Mouse (Mus musculus): ENCODE measurements around the gene Cdc14b. TPM values are rescaled to one million over a fixed set of nuclear protein-coding genes. Genes with fewer than 3 reads are reported as not detected.
"Not testable (repeated sequence)": the region's sequence is repeated elsewhere in the genome, so short reads cannot be mapped to it uniquely, and the experiment has no call there.

The Cdc14b gene
- total and polyA plus RNA-seq, 2 experiments from 2014 or later = 1.2 to 4.6 TPM

DNA sequence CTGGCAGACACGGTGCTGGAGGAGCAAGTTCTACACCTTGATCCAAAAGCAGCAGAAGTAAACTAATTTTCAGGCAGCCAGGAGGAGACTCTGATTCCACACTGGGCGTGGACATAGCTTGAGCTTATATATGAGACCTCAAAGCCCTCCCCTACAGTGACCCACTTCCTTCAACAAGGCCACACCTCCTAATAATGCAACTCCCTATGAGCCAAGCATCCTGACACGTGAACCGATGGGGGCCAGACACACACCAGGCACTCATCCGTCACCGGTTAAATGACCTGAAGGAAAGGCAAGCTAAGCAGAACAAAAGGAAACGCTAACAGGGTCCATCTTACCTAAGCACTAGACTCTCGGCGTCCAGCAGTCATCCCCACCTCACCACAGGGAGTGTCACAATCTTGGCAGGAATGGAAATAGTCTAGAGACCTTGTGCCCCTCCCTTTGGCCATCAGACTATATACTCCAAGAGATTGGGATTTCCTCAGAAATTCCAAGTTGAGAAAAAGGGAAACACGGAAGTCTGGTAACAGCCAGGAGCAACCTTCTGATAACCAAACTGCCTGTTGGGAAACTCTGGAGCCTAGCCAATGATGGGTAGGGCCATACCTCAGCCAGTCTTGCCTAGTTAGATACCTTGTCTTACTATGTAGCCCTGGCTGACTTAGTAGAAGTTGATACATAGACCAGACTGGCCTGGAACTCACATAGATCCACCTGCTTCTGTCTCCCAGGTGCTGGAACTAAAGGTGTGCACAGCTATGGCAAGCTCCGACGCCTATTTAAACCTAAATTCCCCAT is 17.9 kb downstream of the Cdc14b start:
- Histone ChIP-seq H3K27me3 (ENCODE audit: insufficient read depth, low read length) (no peaks in the 10 kb centered on the region), H3K27ac (ENCODE audit: low read depth, low read length) (no peak overlapping the region), H3K36me3 (ENCODE audit: insufficient read depth, low read length) (no peaks in the 10 kb centered on the region), H3K4me3 (ENCODE audit: low read depth, low read length) (no peak overlapping the region), H3K9ac (replicated peaks; ENCODE audit: low read length, poor library complexity, severe bottlenecking) (no peak overlapping the region), H3K4me2 (ENCODE audit: low read depth, low read length, poor library complexity, severe bottlenecking) (no peak overlapping the region), H3K4me1 (ENCODE audit: insufficient read depth, low read length) (no peaks in the 10 kb centered on the region), H3K9me3 (ENCODE audit: low read length) (no peaks in the 10 kb centered on the region)
- no peak for TF ChIP-seq CTCF (IDR thresholded peaks at IDR 0.05)
- no peak for DNase-seq (ENCODE audit: low spot score)
- ATAC-seq (ENCODE audit: low FRiP score) = no peak
- 82% methylated on average over 12 of the region's 12 CpGs for whole genome bisulfite sequencing

DNA sequence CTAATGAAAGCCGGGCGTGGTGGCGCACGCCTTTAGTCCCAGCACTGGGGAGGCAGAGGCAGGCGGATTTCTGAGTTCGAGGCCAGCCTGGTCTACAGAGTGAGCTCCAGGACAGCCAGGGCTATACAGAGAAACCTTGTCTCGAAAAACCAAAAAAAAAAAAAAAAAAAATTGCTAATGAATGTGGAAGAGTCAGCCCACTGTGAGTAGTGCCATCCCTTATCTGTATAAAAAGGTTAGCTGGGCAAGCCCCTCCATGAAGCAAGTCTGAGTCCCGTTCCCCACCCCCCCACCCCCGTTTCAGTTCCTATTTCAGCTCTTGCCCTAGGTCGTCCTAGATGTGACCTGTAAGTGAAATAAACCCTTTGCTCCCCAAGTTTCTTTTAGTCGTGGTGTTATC is 20.9 kb downstream of the Cdc14b start:
- H3K27ac ChIP-seq (ENCODE audit: low read depth, low read length); H3K27me3 ChIP-seq (ENCODE audit: insufficient read depth, low read length); H3K4me3 ChIP-seq (ENCODE audit: low read depth, low read length); H3K9me3 ChIP-seq (ENCODE audit: low read length); H3K4me2 ChIP-seq (ENCODE audit: low read depth, low read length, poor library complexity, severe bottlenecking); H3K9ac ChIP-seq (replicated peaks; ENCODE audit: low read length, poor library complexity, severe bottlenecking); ATAC-seq (ENCODE audit: low FRiP score); DNase-seq (ENCODE audit: low spot score); H3K4me1 ChIP-seq (ENCODE audit: insufficient read depth, low read length); H3K36me3 ChIP-seq (ENCODE audit: insufficient read depth, low read length): not testable (repeated sequence)
- WGBS = 88% methylated on average over 10 of the region's 11 CpGs

DNA sequence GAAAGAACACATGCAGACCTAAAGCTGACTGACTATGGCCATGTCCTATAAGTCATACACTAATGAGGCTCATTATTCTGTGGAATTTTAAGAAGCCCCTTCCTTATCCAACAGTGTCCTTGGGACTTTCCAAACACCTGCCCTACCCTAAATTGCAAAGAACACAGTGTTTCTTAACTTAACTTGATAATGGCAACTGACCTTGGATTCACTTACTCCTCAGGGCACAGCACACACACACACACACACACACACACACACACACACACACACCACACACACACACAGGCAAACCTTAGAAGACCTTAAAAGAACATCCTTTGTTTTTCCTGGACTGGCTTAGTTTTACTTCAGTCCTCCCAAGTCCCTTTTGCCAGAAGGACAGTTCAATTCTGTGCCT is 21.4 kb downstream of the Cdc14b start:
- Histone ChIP-seq H3K27me3 (ENCODE audit: insufficient read depth, low read length) (0 out of 2 replicates have a peak, but pooled peaks cover 5% of the 10 kb centered on the region), H3K4me1 (ENCODE audit: insufficient read depth, low read length) (0 out of 2 replicates have a peak, but pooled peaks cover 3% of the 10 kb centered on the region), H3K27ac (ENCODE audit: low read depth, low read length) (no peak overlapping the region), H3K9me3 (ENCODE audit: low read length) (no peaks in the 10 kb centered on the region), H3K9ac (replicated peaks; ENCODE audit: low read length, poor library complexity, severe bottlenecking) (no peak overlapping the region), H3K36me3 (ENCODE audit: insufficient read depth, low read length) (no peaks in the 10 kb centered on the region), H3K4me2 (ENCODE audit: low read depth, low read length, poor library complexity, severe bottlenecking) (no peak overlapping the region), H3K4me3 (ENCODE audit: low read depth, low read length) (no peak overlapping the region)
- DNase-seq (ENCODE audit: low spot score) = no peak
- TF ChIP-seq CTCF (IDR thresholded peaks at IDR 0.05) = no peak
- no peak for ATAC-seq (ENCODE audit: low FRiP score)

DNA sequence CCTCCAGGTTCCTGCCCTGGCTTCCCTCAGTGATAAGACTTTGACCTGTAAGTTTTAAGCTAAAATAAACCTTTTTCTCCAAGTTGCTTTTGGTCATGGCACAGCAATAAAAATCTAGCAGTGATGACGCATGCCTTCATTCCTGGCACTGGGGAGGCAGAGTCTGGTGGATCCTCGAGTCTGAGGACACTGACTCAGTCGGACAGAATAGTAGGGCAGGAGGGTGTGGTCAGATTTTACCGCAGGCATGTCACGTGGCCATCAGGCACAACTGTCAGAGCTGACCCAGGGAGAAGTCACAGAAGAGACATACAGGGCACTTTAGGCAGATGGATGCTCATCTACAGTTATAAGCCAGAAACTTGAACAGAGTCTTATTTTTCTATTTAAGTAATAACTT is 22.9 kb downstream of the Cdc14b start:
- H3K27ac ChIP-seq (ENCODE audit: low read depth, low read length) = no peak overlapping the region
- 0 out of 2 replicates have a peak, but pooled peaks cover 5% of the 10 kb centered on the region for H3K27me3 ChIP-seq (ENCODE audit: insufficient read depth, low read length)
- TF ChIP-seq CTCF (IDR thresholded peaks at IDR 0.05) = no peak
- H3K36me3 ChIP-seq (ENCODE audit: insufficient read depth, low read length) = no peaks in the 10 kb centered on the region
- H3K9ac ChIP-seq (replicated peaks; ENCODE audit: low read length, poor library complexity, severe bottlenecking) = no peak overlapping the region
- H3K4me3 ChIP-seq (ENCODE audit: low read depth, low read length) = no peak overlapping the region
- 75% methylated on average over 5 of the region's 5 CpGs for WGBS
- H3K4me2 ChIP-seq (ENCODE audit: low read depth, low read length, poor library complexity, severe bottlenecking) = no peak overlapping the region
- H3K4me1 ChIP-seq (ENCODE audit: insufficient read depth, low read length) = 0 out of 2 replicates have a peak, but pooled peaks cover 3% of the 10 kb centered on the region
- no peak for ATAC-seq (ENCODE audit: low FRiP score)
- H3K9me3 ChIP-seq (ENCODE audit: low read length) = no peaks in the 10 kb centered on the region
- no peak for DNase-seq (ENCODE audit: low spot score)

DNA sequence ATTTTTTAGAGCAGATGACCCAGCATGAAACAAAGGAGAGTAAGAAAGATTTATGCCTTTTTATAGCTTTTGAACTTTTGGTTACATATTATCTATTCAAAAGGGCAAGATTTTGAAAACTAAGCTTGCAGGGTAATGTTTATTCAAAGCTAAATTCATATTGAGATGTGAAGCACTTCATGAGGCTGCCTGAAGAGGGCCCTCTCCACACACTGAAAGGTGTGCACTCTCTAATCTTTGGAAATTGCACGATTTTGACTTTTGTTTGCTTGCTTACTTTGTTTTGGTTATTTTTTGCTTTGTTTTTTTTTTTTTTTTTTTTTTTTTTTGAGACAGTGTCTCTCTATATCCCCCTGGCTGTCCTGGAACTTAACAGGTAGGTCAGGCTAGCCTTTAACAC is 24.7 kb downstream of the Cdc14b start:
- Histone ChIP-seq H3K9ac (replicated peaks; ENCODE audit: low read length, poor library complexity, severe bottlenecking) (no peak overlapping the region), H3K4me2 (ENCODE audit: low read depth, low read length, poor library complexity, severe bottlenecking) (no peak overlapping the region), H3K4me3 (ENCODE audit: low read depth, low read length) (no peak overlapping the region), H3K27me3 (ENCODE audit: insufficient read depth, low read length) (0 out of 2 replicates have a peak, but pooled peaks cover 5% of the 10 kb centered on the region), H3K4me1 (ENCODE audit: insufficient read depth, low read length) (0 out of 2 replicates have a peak, but pooled peaks cover 3% of the 10 kb centered on the region), H3K9me3 (ENCODE audit: low read length) (no peaks in the 10 kb centered on the region), H3K27ac (ENCODE audit: low read depth, low read length) (no peak overlapping the region), H3K36me3 (ENCODE audit: insufficient read depth, low read length) (no peaks in the 10 kb centered on the region)
- 20% methylated on average over 1 of the region's 1 CpGs for WGBS
- peak; percentile 67 for TF ChIP-seq CTCF (IDR thresholded peaks at IDR 0.05)
- DNase-seq (ENCODE audit: low spot score) = peak; percentile 40
- no peak for ATAC-seq (ENCODE audit: low FRiP score)

DNA sequence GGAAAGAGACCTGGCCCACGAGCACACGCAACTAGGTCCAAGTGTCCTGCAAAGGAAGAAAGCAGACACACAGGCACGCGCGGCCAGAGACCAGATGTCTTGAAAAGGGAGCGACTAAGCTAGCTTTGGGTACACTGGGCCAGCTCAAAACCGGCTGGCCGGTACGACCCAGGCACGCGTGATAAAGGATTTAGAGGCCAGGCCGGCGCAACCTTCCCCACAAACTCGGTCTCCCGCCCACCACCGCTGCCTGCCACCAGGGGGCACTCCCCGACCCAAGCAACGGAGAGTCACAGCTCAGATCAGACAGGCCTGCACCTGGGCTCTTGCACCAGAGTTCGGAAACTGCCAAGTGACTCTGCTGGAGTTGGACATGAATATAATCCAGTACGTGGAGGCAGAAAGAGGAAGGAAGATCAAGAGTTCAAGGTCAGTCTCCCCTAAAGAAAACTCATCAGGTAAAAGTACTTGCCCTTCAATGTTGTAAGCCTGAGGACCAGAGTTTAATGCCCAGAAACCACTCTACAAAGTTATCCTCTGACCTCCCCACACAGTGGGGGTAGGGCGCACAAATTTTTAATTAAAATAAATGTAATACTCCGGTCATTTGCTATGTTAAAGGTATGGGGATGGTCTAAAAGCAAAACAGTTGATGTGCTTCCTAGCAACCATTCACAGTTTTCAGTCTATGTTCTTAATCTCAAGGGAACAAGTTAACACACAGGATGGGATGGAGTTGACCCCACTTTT is 26.1 kb downstream of the Cdc14b start:
- Histone ChIP-seq H3K9ac (replicated peaks; ENCODE audit: low read length, poor library complexity, severe bottlenecking) (no peak overlapping the region), H3K27ac (ENCODE audit: low read depth, low read length) (no peak overlapping the region), H3K4me2 (ENCODE audit: low read depth, low read length, poor library complexity, severe bottlenecking) (peak overlapping the region; percentile 58), H3K36me3 (ENCODE audit: insufficient read depth, low read length) (no peaks in the 10 kb centered on the region), H3K4me1 (ENCODE audit: insufficient read depth, low read length) (0 out of 2 replicates have a peak, but pooled peaks cover 3% of the 10 kb centered on the region), H3K27me3 (ENCODE audit: insufficient read depth, low read length) (0 out of 2 replicates have a peak, but pooled peaks cover 5% of the 10 kb centered on the region), H3K9me3 (ENCODE audit: low read length) (no peaks in the 10 kb centered on the region), H3K4me3 (ENCODE audit: low read depth, low read length) (peak overlapping the region; percentile 34)
- DNase-seq (ENCODE audit: low spot score) = peak; percentile 60
- peak; percentile 69 for ATAC-seq (ENCODE audit: low FRiP score)
- WGBS = 9% methylated on average over 22 of the region's 22 CpGs
- TF ChIP-seq CTCF (IDR thresholded peaks at IDR 0.05) = peak; percentile 84

Data from midbrain, postnatal 0 days (tissue).